Mouse (Mus musculus) embryo, embryonic 9.5 days (tissue): ENCODE data around the gene Ntmt1.

Experiments
- DNase-seq: peaks from one replicate; pipeline ENCODE4 v3.0.0-alpha.2; 2017; ENCODE audit errors: extremely low spot score

Gene Ntmt1

DNA sequence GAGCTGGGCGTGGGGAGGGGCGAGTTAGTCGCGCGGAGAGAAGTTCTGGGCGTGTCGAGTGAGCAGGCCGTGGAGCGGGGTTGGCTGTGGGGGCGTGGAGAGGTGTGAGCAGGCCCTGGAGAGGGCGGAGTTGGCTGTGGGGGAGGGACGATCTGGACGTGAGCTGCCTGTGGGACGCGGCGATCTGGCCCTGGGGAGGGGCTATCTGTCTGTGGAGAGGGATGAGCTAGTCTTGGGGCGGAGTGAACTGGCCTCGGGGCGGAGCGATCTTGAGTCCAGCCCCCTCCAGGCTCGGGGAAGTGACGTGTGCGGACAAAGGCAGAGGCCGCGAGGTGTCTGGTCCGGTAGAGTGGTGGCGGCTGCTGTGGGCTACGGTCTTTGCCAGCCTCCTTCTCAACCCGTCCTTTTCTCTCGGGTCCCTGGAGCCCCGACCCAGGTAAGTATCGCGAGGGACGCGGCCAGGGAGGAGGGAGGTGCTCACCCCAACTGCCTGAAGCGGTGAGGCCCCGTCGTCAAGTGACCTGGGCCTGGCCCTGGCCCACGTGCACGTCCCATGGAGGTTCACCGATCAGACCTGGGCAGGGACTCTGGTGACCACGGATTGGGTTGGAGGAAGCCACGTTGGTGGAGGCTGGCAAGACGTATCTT lies at the start of gene Ntmt1:
Gene Ntmt1, plus strand, starts transcription at position 179 of the 648 bp plus-strand sequence.
- peak; percentile 100 for DNase-seq

DNA sequence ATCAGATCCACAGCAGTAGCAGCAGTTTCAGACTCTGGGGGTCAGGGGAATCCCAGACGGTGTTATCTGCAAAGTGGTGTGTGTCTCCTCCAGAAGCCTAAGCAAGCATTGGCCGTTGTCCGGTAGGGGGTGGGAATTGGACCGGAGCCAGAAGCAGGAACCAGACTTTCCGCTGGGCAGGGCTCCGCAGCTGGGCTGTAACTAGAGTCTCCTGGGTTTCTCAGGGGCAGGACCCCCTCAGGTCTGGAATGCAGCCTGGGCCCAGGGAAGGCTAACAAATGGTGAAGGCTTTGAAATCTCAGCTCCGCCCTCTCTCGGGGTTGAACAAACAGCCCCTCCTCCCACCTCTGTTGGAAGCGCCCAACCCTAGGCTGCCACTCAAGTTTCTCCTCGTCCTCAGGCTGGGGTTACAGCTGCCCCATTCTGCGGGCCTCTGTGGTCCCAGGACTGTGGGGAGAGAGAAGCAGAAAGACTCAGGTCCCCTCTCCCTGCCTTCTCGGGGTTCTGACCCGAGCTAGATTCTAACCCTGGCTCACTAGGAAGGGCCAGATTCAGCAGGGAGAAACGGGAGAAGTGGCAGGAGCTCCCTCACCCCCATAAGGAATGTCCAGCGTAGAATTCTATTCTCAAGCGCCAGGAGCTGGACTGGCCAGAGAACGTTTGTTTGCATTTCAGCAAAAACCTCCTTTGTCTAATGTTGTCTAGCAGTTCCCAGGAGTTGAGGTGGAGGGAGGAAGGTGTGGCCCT lies 49.1 kb upstream of the Ntmt1 start:
- DNase-seq = peak; percentile 91

DNA sequence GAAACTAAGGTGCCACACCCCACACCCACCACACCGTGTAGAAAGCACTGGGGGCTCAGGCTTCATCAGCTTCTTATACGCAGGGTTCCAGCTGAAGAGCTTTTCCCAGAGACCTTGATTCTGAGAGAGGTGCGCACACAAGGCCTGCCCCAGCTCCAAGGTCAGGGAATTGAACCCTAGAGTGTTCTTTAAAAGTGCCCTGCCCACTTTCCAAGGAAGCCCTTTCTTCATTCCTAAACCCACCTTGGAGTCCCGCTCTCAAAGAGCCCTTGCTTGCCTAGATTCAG lies 48.6 kb upstream of the Ntmt1 start:
- DNase-seq = no peak

DNA sequence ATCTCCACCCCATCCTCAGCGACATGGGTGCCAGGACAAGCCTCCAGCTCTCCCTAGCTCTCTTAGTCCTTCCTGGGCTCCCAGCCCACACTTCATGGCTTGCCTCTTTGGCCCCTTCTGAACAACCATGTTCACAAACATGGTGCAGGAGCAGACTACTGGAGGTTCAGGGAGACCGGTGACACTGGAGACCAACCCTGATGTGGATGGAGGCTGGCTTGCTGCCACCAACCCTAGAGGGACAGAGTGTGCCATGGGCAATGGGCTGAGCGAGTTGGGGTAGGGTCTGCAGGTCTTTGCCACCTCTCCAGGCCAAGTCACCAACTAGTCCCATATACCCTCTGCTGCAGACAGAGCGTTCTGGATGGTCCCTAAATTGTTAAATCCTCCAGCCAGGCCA lies 48.2 kb upstream of the Ntmt1 start:
- DNase-seq = no peak

DNA sequence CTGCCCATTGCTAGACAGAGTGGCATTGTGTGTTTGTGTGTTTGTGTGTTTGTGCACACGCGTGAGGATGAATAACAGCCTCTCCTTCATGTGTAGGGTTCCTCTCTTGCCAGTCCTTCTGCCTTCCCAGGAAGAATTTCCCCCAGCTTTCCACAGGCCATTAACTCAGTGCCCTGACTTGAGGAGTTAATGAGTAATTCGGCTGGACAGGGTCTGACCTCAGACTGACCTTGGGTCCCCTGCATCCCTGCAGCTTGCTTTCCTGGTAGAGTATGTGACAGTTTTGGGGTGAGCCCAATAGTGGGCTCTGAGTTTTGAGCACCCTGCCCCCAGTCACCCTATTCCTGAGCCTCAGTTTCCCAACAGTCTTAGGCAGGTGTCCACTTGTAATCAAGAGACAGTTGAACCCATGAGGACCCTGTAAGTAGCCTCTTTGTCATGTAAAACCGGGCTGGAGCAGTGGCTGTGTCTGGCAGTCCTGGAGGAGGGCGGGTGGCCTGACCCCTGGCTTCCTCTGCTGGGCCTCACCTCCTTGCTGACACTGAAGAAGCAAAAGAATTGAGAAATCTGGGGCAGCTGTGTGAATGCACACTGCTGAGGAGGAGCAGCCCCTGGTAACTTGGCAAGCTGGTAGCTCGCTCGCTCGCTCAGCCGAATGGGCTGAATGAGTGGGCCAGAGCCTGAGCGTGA lies 47.6 kb upstream of the Ntmt1 start:
- peak; percentile 82 for DNase-seq

DNA sequence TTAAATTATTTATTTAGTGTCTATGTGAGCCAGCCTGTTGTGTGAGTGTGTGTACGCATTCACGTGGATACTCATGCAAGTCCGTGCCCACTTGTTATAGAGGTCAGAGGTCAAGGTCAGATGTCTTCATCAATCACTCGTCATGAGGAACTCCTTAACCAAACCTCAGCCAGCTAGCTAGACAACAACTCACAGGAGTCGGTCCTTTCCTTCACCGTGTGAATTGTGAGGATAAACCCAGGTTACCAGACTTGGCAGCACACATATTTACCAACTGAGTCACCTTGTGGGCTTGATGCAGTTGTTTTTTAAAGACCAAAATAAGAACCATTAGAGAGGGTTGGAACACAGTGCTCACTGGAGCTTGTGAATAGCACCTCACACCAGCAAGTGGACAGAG lies 46.9 kb upstream of the Ntmt1 start:
- DNase-seq = peak; percentile 78

DNA sequence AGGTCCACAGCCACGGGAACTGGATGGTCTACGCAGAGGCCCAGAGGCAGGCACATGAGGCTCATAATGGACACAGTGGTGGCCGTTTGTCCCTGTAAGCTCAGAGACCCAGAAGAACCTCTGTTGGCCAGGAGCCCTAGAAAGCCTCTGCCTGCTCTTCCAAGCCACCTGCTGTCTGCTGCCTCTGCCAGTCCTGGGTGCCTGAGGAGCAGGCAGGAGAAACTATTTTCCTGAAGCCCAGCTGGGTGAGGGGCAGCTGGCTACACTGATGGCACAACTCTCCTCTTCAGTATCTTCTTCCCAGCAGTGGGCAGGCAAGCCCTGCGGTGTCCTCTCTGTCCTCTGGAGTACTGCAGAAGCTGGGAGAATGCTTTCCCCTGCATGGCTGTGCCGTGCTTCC lies 41.2 kb upstream of the Ntmt1 start:
- DNase-seq = no peak

DNA sequence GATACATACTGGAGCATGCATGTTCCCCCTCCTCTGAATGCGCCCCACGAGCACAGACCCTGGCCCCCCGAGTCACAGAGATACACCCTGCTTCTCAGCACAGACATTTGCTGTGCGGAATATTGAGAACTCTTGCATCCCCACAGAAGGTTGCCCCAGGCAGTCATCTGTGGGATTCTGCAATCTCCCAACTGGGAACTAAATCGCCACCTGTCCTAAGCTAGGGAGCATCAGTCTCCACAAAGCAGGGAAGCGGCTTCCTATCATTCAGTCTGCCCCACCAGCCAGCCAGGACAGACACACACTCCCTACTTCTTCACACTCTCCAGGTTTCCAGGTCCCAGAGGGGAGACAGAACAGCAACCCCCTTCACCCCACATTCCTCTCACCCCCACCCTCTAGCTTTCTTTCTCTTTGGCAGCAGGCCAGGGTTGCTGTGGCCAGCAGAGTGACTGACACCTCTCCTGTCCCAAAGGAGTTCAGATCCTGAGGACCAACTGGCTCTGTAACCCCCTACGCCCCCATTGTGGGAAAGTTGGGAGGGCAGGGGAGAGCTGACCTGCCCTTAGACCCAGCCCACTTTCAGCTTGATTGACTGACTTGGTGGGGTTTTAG lies 39.9 kb upstream of the Ntmt1 start:
- DNase-seq = no peak

DNA sequence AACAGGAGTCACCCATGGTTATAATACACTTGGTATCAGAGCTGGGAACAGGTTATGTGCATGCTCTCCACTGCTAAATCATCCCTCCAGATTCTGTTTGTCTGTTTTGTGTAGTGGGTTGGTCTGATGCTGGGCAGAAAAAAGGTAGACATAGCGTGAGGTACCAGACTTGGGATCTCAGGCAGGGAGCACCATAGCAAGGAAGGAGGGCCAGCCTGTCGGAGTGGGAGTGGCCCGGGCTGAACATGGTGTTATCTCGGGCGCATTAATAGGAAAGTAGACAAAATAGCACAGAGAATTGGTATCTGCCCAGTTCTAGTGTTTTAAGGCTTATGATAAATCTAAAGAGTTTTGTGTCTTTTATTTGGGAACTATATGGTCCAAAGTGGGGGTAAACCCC lies 39.1 kb upstream of the Ntmt1 start:
- DNase-seq = no peak

DNA sequence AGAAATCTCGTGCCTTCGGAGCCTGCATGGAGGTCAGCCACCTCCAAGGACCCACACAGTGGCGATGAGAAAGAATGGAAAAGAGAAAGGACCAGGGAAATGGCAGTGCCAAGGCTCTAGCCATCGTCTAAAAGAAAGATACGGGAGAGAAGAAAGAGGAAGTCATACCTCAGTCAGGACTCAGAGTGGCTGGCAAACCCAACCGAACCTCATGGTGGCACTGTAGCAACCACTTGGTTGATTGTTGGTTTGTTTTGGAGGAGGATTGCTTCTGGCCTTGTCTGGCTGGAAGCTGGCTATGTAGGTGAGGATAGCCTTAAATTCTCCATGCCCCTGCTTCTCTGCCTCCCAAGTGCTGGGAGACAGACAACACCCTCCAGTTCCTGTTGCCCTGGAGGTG lies 38.4 kb upstream of the Ntmt1 start:
- DNase-seq = no peak

DNA sequence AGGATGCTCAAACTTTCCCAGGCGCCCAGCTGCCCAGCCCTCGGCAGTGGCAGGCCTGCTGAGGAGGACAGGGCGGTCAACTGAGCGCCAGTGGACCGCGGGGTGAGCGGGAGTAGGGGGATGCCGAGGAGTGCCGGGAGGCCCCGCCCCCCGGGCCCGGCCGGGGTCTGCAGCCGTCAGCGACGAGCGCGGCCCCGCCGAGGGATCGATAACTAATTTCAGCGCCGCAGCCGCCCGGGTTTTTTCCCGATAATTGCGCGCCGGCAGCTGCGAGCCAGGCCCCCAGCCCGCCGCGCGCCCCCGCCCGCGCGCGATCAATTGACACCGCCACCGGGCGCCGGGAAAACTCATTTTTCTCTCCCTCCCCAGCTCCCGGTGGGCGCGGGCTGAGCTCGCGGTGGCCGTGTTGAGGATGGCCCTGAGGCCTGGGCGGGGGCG lies 36.2 kb upstream of the Ntmt1 start:
- DNase-seq = peak; percentile 67

DNA sequence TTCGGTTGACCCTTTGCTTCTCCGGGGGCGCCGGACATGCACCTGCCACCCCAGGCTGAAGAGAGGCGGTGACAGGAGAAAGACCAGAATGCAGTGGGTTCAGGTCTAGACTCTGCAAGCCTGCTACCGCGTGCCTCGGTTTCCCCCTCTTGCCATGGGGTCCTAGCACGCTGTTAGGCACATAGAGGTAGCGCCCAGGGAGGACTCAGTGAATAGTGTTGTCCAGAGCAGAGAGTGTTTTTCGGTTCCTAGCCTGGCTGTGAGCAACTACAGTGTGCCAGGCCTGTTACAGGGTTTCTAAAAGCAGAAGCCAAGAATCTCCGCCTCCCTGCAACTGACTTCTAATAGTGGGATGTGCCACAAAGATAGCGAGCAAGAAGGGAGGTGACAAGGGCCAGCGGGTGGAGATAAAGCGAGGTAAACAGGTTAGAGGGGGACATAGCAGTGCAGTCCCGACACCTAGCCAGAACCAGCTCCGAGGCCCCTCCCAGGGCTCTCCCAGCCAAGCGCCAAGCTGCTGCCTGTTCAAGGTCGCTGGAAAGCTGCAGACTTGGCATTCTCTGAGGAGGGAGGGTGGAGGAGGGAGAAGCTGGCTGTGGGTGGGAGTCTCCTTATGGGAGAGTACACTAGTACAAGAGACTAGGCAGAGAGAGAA lies 35.7 kb upstream of the Ntmt1 start:
- DNase-seq = no peak

DNA sequence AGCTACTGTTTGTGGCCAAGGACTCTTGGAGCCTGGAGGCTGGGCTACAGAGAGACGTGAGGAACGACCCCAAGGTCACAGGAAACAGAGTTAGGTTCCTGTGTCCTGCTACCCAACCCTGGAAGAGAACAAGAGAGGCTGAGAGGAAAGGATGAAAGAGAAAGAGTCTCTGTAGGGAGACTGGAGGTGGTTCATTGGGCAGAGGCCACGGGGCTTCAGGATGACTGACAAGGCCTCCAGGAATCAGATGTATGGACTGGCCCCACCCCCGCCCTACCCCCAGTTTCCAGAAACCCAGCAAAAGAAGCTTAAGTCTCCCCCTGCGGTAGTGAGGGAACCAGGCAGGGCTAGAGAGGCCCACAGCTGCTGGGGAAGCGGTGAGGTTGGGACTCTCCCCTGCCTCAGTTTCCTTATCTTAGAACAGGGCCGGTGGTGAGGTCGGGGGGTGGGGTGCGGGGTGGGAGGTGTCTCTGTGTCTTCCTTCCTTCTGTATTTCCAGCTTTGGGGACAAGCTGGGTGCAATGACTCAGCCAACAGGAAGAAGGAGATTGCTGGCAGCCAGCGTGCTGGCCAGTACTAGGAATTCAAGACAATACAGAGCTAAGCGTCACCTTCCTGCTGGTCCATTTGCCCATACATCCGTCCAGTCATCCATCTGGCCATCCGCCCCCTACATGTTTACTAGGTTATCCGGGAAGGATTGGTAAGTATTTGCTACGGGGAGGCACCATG lies 34.9 kb upstream of the Ntmt1 start:
- no peak for DNase-seq

DNA sequence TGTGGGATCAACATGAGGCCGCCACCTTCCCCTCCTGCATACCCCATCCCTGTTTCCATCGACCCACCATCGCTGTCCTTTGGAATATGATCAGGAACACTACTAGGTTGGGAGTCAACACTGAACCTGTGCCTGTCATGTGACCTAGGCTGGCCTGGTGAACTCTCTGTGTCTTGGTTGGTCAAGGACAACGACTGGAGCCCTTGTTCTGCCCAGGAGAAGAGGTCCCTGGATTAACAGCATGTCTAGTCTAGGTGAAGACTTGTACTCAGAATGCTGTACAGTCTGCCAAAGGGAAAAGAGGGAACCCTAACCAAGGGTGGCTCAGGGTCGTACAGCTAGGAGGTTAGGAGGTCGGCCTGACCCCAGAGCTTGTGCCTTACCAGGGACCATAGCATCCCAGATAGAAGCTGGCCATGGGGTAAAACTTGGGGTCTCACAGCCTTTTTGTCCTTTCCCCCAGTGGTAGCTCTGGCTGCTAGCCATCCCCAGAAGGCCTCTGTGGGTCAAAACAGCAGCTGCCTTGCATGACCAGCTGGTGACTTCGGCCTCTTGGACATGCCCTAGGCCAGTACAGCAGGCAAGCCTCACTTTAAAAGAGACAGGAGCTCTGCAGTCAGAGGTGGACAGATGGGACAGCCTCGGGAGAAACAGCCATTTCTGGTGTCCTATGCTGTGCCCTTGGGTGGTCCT lies 34.2 kb upstream of the Ntmt1 start:
- no peak for DNase-seq

DNA sequence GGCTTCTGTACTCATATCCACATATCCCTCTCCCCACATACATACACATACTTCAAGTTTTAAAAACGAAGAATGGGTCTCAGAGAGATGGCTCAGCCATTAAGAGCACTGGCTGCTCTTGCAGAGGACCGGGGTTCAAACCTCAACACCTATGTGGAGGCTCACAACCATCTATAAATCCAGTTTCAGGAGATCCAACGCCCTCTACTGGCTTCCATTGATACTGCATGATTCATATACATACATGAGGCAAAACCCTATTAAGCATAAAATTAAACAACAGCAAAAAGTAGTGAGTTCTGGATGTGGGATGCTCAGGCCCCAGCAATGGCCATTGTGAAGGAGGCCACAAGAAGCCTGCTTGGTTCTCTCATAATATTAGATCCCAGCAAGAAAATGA lies 31.7 kb upstream of the Ntmt1 start:
- DNase-seq = no peak

DNA sequence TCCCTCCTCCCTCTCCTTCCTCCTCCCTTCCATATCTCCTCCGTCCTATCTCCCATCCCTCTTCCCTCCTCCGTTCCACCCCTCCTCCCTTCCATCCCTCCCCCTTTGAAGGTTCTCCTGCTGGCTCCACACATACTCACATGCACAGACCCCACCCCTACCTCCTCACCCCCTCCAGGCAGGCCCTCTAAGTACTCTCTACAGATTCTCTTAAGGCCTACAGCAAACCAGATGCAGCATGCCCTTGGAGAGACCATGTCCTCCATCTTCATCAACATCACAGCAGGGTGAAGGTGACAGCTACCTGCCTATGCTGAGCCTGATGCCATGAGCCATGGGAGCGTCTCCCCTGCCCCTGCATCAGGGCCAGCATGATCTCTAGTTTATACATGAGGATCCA lies 30.4 kb upstream of the Ntmt1 start:
- no peak for DNase-seq

DNA sequence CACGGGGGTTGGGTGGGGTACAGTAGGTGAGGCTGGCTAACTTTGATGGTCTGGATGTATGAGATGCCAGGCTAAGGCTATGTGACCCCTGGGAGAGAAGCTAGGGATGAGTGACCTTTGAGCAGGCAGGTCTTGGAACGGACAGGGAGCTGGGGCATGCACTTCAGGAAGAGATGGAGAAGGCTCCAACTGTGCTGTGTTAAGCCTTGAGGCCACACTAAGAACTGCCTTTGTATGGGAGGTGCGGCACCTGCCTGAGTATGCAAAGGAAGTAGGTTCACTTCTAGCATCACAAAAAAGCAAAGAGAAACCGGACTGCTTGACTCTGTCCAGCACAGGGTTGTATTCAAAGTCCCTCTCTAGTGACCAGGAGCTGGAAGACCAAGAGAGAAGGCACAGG lies 29.4 kb upstream of the Ntmt1 start:
- no peak for DNase-seq

DNA sequence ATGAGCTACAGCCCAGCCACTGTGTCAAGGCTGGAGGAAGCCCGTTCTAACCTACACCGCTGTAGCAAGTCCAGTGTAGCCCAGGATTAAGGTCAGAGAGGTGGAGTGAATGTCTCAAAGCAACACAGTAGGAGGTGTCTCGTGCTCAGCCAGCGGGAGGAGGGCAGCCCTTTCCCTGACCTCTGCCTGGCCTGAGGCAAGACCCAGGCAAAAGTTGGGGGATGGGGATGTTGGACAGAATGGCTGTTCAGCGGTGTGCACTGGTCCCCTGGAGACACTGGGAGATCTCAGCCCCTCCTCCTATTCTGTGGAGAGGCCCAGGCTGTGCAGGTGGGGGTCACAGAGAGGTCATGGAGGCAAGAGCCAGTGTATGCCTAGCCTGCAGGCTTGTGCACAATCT lies 28.4 kb upstream of the Ntmt1 start:
- DNase-seq = peak; percentile 92

DNA sequence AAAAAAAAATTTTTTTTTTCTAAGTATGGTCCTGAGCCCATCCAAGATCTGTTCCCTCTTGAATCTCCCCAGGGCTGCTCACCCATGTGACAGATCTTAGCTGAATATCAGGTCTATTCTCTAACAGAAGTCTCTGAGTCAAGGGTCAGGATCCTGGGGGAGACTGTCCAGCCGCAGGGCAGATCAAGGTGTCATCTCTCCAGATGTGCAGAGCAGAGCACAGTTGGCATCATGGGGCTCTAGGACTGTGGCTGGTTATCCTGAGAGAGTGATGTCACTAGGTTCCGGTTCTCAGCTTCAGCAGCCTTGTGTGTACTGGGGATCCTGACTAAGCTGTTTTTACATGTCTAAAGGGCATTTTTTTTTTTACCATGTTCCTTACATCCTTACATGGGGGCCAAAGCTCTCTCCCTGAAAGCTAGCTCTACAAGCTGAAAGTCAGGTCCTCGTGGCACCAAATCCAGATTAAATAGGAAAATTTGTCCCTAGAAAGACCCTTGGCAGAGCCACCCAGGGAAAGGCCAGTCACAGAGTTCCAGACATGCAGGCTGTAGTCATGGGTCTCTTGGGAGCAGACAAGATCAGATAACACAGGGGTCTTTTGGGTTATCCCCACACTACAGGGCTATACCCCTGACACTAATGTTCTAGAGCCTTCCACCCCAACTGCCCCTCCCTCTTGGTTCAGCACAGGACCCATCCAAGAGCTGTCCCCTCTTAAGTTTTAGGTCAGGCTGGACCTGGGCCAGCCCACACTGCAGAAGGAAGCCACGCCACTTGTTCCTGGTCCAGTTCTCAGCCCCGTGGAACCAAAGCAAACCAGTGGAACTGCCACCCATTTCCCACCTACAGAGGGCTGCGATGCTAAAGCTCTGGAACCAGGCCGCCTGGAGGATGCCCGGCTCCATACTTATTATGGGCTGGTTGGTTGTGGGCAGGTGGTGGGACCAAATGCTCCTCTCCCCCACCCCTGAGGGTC lies 25.0 kb upstream of the Ntmt1 start:
- no peak for DNase-seq

DNA sequence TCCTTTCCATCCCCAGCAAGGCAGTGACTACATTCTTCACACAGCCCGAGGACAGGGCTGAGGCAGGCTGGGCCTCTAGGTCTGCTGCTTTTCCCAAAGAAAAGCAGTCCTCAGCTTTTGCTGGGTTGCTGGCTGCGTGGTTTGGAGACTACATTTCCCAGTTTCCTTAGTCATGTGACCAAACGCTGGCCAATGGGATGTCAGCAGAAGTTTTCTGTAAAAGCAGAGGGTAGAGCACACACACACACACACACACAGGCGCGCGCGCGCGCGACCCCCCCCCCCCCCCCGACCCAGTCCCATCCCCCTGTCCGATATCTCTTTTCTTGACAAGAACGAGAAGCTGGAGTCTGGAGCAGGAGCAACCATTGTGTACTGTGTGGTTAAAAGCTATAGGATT lies 24.3 kb upstream of the Ntmt1 start:
- peak; percentile 79 for DNase-seq
